Mouse (Mus musculus): Measurements from ENCODE around the gene Ubash3b. TPM values are rescaled to one million over a fixed set of nuclear protein-coding genes. Genes with fewer than 3 reads are reported as not detected.

Gene Ubash3b
- total RNA-seq, 2 experiments from 2014 or later: 2.2 to 3.3 TPM

DNA sequence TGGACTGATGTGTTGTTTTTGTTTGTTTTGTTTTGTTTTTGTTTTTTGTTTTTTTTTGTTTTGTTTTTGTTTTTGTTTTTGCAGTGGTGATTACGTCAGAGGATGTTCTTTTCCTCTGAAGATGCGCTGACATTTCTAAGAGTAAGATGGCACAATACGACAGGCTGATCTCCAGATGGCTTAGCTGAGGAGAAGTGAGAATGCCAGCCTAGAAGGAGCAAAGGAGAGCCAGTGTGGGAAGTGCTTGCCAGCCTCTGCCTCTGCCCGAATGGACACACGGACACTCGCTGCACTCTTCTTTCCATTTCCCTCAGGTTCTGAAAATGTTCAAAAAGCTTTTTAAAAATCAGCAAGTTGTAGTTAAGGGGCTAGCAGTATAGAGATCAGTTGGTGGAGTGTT is 6.7 kb upstream of the Ubash3b start:
- DNase-seq: no peak

- no peak for DNase-seq
Measured at GRCm38 (mm10) chr9:41166886-41167285, 5.4 kb upstream of the Ubash3b start.

GRCm38 (mm10) chr9:41162363-41162762 is 866 bp upstream of the Ubash3b start:
- no peak for DNase-seq

- DNase-seq: no peak
Measured at GRCm38 (mm10) chr9:41160536-41161176, 841 bp downstream of the Ubash3b start.

- no peak for DNase-seq
Measured at GRCm38 (mm10) chr9:41159223-41159622, 2.3 kb downstream of the Ubash3b start.

- no peak for DNase-seq
Measured at GRCm38 (mm10) chr9:41157872-41158567, 3.5 kb downstream of the Ubash3b start.

DNA sequence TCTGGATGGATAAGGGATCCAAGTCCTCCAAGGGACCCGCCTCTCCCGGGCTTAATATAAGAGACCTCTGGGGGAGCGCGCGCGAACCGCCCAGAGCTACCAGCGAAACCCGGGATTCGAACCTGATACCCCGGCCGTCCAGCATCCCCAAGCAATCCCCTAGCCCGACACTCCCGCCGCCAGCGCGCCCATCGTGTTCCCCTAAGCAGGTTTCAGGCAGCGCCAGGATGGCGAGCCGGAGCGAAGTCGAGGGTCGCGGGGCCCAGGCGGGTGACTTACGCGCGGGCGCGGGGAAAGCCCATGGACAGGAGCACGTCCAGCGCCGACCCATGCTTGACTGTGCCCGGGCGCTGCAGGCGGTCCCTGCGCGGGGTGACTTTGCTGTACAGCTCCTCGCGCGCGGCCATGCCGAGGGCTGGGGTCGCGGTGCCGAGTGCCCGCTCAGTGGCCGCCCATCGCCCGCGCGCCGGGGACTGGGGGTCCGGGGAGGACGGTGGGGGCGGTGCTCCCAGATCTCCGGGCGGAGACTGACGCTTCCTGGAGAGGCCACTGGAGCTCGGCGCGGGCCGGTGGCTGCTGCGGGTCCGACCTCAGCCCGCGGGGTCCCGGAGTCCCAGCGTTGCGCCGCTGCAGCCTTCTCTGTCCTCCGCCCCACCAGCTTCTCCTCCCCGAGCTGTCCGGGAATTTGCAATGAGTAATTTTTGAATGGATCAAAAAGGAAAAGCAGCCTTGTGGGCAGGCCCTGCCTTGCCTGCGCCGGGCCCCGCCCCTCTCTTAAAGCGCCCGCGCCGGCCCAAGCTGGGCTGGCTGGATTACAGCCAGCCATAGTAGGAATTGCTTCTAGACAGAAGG is 4.3 kb downstream of the Ubash3b start:
- DNase-seq: peak; percentile 67

- no peak for DNase-seq
Measured at GRCm38 (mm10) chr9:41156720-41157019, 4.8 kb downstream of the Ubash3b start.

GRCm38 (mm10) chr9:41156006-41156719 is 5.3 kb downstream of the Ubash3b start:
- no peak for DNase-seq

- DNase-seq: no peak
Measured at GRCm38 (mm10) chr9:41153979-41154378, 7.5 kb downstream of the Ubash3b start.

DNA sequence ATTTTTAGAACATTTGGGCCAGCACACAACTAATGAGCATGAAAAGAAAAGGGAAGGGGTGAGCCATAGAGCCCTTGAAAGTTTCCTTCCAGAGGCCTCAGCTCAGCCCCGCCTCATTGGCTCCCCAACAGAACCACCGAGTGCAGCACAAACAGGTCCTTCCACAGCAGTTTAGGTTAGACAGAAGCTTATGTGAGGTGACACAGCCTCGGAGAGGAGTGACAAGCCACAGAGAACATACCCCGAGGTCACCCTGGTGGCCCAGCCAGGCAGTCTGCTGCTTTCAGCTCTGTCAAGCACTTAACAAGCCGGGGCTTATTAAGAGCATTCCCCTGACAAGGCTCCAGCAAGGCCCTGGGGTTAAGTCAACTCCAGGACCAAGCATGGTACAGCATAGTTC is 8.4 kb downstream of the Ubash3b start:
- DNase-seq: peak; percentile 20

DNA sequence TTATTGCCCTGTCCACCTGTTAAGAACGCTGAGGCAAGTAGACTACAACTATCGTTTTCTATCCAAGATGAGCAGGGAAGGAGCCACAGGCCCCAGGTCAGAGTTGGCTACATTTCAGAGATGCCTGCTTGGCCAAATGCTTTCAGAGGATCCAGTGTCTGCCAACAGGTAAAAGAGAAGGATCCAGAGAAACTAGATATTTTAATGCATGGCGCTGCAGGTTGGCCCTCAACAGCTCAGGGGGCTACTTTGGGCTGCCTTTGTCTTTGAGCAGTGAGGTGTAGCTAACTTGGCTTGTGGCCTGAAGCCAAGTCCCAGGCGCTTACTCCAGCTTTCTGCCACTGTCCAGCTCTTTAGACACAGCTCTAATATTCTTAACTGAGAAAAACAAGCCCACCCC is 10.0 kb downstream of the Ubash3b start:
- DNase-seq: no peak

- DNase-seq: no peak
Measured at GRCm38 (mm10) chr9:41149896-41150295, 11.6 kb downstream of the Ubash3b start.

DNA sequence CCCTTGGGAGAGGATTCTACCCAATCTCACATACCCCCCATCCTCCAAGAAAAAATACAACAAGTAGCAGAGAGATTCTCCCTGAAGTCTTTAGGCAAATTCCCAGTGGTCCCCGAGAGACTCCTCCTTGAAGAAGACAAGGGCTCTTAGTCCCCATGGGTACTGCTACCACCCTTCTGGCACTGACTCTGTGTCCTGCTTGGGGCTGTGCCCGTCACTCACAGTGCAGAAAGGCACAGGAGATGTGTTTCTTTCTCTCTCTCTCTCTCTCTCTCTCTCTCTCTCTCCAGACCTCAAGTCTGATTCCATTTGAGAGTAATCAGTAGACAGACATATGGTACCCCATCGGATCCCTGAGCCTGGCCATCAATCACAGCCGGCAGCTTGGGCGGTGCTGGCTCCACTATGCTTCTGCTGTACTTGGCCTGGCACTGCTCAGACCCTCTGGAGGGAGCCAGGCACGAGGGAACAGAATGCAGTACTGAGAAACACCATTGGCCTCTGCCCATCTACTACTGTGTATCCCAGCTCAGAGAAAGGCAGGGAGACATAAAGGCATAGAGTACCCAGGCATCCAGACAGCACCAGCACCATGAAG is 12.3 kb downstream of the Ubash3b start:
- no peak for DNase-seq

GRCm38 (mm10) chr9:41148600-41148999 is 12.9 kb downstream of the Ubash3b start:
- DNase-seq: peak; percentile 43

DNA sequence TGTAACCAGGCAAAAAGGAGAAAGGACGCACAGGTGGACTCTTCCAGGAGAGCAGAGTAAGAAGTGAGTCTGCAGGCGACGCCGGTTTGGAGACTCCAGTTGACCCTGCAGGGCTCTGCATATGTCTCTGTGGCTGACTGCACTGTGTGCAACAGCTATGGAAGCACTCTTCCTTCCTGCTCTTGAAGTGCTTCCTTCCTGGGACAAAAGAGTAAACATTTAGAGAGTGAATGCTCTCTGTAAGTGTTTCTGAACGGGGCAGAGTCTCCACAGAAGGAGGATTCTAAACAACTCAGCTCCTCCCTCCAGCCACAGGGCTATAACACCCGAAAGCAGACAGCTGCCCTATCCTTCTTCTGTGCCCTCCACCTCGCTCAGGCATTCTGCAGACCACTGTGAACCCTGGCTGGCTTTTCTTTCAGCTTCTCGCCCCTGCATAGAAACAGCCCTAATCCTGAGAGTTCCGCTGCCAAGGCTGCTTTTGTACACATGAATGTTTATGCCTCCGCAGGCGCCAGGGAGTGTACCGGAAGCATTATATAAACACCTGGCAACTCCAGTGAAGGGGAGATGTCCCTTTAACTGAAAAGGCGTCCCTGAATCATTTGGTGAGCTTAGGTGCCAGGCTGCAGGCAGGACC is 14.2 kb downstream of the Ubash3b start:
- DNase-seq: no peak

GRCm38 (mm10) chr9:41143825-41144224 is 17.7 kb downstream of the Ubash3b start:
- DNase-seq: no peak

DNA sequence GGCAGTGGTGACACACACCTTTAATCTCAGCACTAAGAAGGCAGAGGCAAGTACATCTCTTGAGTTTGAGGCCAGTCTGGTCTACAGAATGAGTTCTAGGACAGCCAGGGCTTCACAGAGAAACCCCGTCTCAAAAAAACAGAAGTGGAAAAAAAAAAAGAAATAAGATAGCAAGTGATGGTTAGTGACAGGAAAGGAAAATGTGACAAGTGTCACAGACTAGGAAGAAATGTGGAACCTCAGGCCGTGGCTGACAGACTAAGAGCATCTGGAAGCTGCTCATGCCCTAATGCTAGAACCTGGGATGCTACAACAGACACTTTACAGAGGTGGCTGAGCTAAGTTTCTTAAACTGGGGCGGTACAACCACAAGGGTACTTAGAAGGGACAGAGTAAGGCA is 18.4 kb downstream of the Ubash3b start:
- no peak for DNase-seq

DNA sequence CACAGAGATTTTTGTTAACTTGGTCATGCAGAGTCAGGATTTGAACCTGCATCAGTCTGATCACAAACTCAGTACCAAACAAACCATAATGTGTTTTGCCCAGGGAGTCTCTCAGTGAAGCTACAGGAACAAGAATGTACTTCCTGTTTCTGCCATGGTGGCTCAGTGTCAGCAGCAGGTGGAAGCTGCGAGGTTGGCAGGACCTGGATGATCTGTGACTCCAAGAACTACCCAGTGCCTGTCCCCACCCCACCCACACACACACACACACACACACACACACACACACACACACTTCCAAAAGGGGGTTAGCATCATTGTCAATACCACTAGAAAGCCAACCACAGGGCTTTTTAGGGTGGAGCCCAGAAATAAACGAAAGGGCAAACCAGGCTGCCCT is 20.5 kb downstream of the Ubash3b start:
- no peak for DNase-seq

DNA sequence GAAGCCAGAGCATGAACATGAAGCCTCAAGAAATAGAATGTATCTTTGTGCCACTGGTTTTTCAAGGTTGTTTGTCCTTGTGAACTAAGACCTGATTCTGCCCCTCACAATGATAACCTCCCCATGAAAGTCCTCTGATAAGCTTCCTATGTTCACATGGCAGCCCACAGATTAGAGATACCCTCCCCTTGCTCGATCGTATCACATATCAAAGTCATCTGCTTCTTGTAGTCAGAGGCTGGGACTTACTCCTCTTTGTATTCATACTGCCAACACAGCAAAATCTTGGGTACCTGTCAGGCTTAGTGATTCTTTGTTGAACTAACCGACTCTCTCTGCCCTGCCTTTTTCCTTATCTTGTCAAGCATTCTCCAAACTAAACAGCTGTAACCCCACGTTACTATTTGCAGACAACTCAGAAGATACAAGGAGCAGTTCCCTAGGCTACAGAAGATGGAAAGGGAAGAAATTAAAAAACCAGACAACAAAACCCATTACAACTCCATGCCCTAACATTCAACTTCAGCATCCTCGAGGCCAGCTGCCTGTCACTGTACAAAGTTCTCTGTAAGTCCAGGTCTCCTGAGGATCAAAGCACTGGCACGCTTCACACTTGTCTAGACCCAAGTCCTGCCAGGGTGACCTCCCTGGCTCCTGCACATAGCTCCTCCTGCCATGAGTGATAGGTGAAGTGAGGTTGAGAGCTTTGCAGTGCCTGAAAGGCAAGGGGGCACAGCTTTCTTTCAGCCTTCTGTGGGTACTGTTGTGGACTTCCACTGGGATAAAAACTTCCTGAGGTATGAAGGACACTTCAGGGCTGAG is 22.3 kb downstream of the Ubash3b start:
- DNase-seq: no peak
